Mouse (Mus musculus) hindbrain, embryonic 11.5 days (tissue): ENCODE data around the gene Sub1. TPM values are rescaled to one million over a fixed set of nuclear protein-coding genes. Genes with fewer than 3 reads are reported as not detected.

ENCODE experiments used
- ATAC-seq: fragments of 200-750 bp; cut with Nextera tagmentation; 2 replicates; pipeline ENCODE4 v1.8.0; 2017; ENCODE audit warnings: mild to moderate bottlenecking, moderate TSS enrichment, moderate library complexity; ENCODE audit not compliant: low FRiP score
- DNase-seq: peaks from one replicate; pipeline ENCODE4 v3.0.0-alpha.2; 2015; ENCODE audit warnings: low spot score
- H3K27ac ChIP-seq: fragments of 300-500 bp; sonication (generic); 2 replicates; pipeline ENCODE4 v1.5.1; 2014; ENCODE audit warnings: mild to moderate bottlenecking, low read depth, low read length
- H3K27me3 ChIP-seq: fragments of 300-500 bp; sonication (generic); 2 replicates; pipeline ENCODE4 v1.6.1; 2014; ENCODE audit warnings: mild to moderate bottlenecking, low read length, moderate library complexity, mixed read lengths; ENCODE audit not compliant: control insufficient read depth, insufficient read depth
- H3K36me3 ChIP-seq: fragments of 300-500 bp; sonication (generic); 2 replicates; pipeline ENCODE4 v1.6.1; 2014; ENCODE audit warnings: mild to moderate bottlenecking, low read length, moderate library complexity, mixed read lengths; ENCODE audit not compliant: control insufficient read depth, insufficient read depth
- H3K4me1 ChIP-seq: fragments of 300-500 bp; sonication (generic); replicated peaks from 2 replicates; pipeline ENCODE4 v1.6.1; 2014; ENCODE audit warnings: low read length, mixed read lengths; ENCODE audit not compliant: control insufficient read depth, insufficient read depth
- H3K4me2 ChIP-seq: fragments of 300-500 bp; sonication (generic); replicated peaks from 2 replicates; pipeline ENCODE4 v1.6.1; 2014; ENCODE audit warnings: mild to moderate bottlenecking, low read depth, low read length
- H3K4me3 ChIP-seq: fragments of 300-500 bp; sonication (generic); 2 replicates; pipeline ENCODE4 v1.5.1; 2014; ENCODE audit warnings: low read depth, low read length
- H3K9ac ChIP-seq: fragments of 300-500 bp; sonication (generic); 2 replicates; pipeline ENCODE4 v1.6.1; 2014; ENCODE audit warnings: low read depth, low read length
- H3K9me3 ChIP-seq: fragments of 300-500 bp; sonication (generic); 2 replicates; pipeline ENCODE4 v1.6.1; 2016; ENCODE audit warnings: low read length; ENCODE audit not compliant: control insufficient read depth
- WGBS: fragments of 180-500 bp; shearing (Covaris S2); extraction: QIAGEN DNeasy Blood & Tissue Kit; methylation state at CpG from one replicate; pipeline ENCODE4 v1.1.7; 2014; 5-methylcytosine and 5-hydroxymethylcytosine counted together
- polyA plus RNA-seq: library from polyadenylated mRNA; unstranded; fragments of >200 nt; fragmentation: Nextera tagmentation; extraction: Ambion mirVana; gene quantifications from 2 replicates; pipeline ENCODE4 v1.2.1, GENCODE M21; 2014

The Sub1 gene
- polyA plus RNA-seq, 1 experiment from 2014 or later, result 727 TPM

GRCm38 (mm10) chr15:12032512-12032911, 35.7 kb upstream of the Sub1 start:
- H3K9ac ChIP-seq, result no peak overlapping the region
- no peaks in the 10 kb centered on the region for H3K4me1 ChIP-seq
- no peak overlapping the region for H3K27ac ChIP-seq
- no peak overlapping the region for H3K4me2 ChIP-seq
- H3K36me3 ChIP-seq, result no peaks in the 10 kb centered on the region
- WGBS, result 69% methylated on average over 3 of the region's 3 CpGs
- no peaks in the 10 kb centered on the region for H3K9me3 ChIP-seq
- ATAC-seq (no peak), DNase-seq (no peak)
- no peaks in the 10 kb centered on the region for H3K27me3 ChIP-seq
- H3K4me3 ChIP-seq, result no peak overlapping the region

DNA sequence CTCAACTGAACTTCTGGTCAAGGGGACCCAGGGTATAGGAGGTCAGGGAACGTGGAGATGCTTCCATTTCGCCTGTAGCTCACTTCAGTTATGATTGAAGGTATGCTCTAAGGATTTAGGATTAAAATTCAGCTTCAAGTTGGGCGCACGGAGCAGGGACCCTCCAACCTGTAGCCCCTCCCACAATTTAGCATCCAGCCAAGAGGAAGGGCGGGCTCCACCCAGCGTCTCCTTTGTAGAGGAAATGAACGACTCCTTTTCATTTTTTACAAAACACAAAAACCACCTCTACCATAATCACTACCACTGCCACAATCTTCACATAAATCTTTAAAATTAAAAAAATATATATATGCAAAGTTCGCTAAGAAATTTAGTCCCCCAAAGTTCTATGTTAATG, 35.1 kb upstream of the Sub1 start:
- 90% methylated on average over 8 of the region's 8 CpGs for WGBS
- DNase-seq (no peak), ATAC-seq (no peak)
- Histone ChIP-seq H3K9me3 (no peaks in the 10 kb centered on the region), H3K27me3 (no peaks in the 10 kb centered on the region), H3K4me1 (no peaks in the 10 kb centered on the region), H3K27ac (no peak overlapping the region), H3K9ac (no peak overlapping the region), H3K4me3 (no peak overlapping the region), H3K36me3 (no peaks in the 10 kb centered on the region), H3K4me2 (no peak overlapping the region)

GRCm38 (mm10) chr15:12030221-12030620, 33.4 kb upstream of the Sub1 start:
- no peak for ATAC-seq
- Histone ChIP-seq H3K36me3 (no peaks in the 10 kb centered on the region), H3K27me3 (no peaks in the 10 kb centered on the region), H3K27ac (no peak overlapping the region), H3K9me3 (no peaks in the 10 kb centered on the region), H3K4me2 (no peak overlapping the region), H3K9ac (no peak overlapping the region), H3K4me1 (no peaks in the 10 kb centered on the region), H3K4me3 (no peak overlapping the region)
- WGBS, result 84% methylated on average over 4 of the region's 4 CpGs
- no peak for DNase-seq

DNA sequence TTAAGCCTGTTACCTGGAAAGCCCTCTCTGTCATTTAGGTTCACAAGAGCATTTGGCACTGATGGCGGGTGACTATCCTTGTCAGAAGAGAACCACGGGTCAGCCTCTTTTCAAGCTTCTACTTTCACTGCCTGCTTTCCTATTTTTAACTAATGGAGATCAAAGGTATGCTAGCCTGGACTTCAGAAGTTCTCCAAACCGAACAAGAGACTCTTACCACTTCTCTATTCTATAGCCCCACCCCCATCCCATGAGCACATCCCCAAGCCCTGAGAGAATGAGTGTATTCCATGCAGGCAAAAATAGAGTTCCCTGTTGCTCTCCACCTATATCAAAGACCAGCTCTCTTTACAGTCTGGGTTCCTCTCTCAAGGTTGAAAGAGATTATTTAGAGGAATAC, 31.0 kb upstream of the Sub1 start:
- ATAC-seq (no peak), DNase-seq (no peak)
- Histone ChIP-seq H3K4me2 (no peak overlapping the region), H3K9me3 (no peaks in the 10 kb centered on the region), H3K4me3 (no peak overlapping the region), H3K27ac (no peak overlapping the region), H3K9ac (no peak overlapping the region), H3K27me3 (no peaks in the 10 kb centered on the region), H3K4me1 (no peaks in the 10 kb centered on the region), H3K36me3 (no peaks in the 10 kb centered on the region)
- WGBS, result 84% methylated on average over 3 of the region's 3 CpGs

DNA sequence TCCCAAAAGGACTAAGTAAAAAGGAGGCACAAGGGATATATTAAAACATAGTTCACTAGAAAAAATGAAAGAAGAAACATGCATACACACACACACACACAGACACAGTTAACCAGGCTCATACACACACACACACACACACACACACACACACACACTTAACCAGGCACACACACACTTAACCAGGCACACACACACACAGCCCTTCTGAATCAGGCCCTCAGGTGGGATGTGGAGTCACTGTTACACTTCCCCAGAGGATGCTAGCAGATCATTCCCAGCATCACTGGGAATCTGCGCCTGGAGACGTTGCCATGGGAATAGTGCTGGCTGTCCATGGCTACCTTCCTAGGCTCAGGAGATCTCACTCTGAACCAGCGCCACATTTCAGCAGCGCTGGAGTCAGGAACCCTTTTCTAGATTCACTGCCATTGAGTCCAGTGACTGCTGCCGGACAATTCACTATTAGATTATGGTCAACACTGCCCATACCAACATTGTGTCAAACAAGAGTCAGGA, 30.2 kb upstream of the Sub1 start:
- Histone ChIP-seq H3K4me1 (no peaks in the 10 kb centered on the region), H3K36me3 (no peaks in the 10 kb centered on the region), H3K9ac (no peak overlapping the region), H3K4me3 (no peak overlapping the region), H3K4me2 (no peak overlapping the region), H3K27ac (no peak overlapping the region), H3K27me3 (no peaks in the 10 kb centered on the region), H3K9me3 (no peaks in the 10 kb centered on the region)
- DNase-seq, result no peak
- ATAC-seq, result no peak
- WGBS, result 86% methylated on average over 5 of the region's 5 CpGs

GRCm38 (mm10) chr15:12026026-12026425, 29.2 kb upstream of the Sub1 start:
- Histone ChIP-seq H3K4me3 (no peak overlapping the region), H3K36me3 (no peaks in the 10 kb centered on the region), H3K27me3 (no peaks in the 10 kb centered on the region), H3K4me1 (no peaks in the 10 kb centered on the region), H3K4me2 (no peak overlapping the region), H3K9me3 (no peaks in the 10 kb centered on the region), H3K27ac (no peak overlapping the region), H3K9ac (no peak overlapping the region)
- ATAC-seq (no peak), DNase-seq (no peak)
- WGBS, result 80% methylated on average over 5 of the region's 5 CpGs

DNA sequence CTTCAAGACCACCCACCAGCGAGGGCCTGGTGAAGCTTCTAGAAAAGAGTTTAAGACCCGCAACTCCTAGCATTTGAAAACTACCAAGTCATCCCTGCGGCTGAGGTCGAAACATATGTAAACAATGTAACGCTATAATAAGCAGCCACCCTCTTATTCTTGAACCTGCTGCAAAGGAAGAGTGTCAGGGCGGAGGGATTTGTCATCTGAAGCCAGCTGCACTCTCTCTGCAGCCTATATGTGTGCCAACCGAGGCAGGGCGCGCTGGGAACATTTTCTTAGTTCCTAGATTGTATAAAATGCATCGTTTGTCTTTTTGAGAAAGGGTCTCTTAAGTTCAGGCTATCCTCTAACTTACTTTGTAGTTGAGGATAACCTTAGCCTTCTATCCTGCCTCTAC, 28.6 kb upstream of the Sub1 start:
- ATAC-seq (no peak), DNase-seq (no peak)
- 84% methylated on average over 10 of the region's 10 CpGs for WGBS
- Histone ChIP-seq H3K4me3 (no peak overlapping the region), H3K4me1 (no peaks in the 10 kb centered on the region), H3K4me2 (no peak overlapping the region), H3K9ac (no peak overlapping the region), H3K9me3 (no peaks in the 10 kb centered on the region), H3K27me3 (no peaks in the 10 kb centered on the region), H3K36me3 (no peaks in the 10 kb centered on the region), H3K27ac (no peak overlapping the region)

DNA sequence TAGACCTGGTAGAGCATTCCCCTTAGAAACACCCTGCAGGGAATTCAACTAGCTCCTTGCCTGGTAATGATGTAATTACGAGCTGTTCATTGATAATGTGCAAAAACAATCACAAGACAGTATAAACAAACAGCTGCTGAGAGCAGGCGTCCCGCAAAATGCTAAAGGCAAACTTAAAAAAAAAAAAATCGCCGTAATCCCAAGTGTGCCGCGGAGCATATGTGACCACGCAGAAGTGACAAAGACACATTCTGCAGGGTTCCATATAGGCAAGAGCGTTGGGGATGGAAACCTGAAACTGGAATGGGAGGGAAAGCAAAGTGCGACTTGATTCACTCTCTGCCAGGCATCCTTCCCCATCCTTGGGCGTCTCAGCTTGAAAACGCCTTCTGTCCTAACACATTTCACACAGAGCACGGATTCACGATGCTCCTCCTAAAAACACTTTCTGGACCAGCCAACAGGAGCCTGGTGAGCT, 28.0 kb upstream of the Sub1 start:
- no peak for ATAC-seq
- Histone ChIP-seq H3K27ac (no peak overlapping the region), H3K9me3 (no peaks in the 10 kb centered on the region), H3K27me3 (no peaks in the 10 kb centered on the region), H3K4me3 (no peak overlapping the region), H3K9ac (no peak overlapping the region), H3K4me1 (no peaks in the 10 kb centered on the region), H3K4me2 (no peak overlapping the region), H3K36me3 (no peaks in the 10 kb centered on the region)
- 64% methylated on average over 14 of the region's 14 CpGs for WGBS
- no peak for DNase-seq

DNA sequence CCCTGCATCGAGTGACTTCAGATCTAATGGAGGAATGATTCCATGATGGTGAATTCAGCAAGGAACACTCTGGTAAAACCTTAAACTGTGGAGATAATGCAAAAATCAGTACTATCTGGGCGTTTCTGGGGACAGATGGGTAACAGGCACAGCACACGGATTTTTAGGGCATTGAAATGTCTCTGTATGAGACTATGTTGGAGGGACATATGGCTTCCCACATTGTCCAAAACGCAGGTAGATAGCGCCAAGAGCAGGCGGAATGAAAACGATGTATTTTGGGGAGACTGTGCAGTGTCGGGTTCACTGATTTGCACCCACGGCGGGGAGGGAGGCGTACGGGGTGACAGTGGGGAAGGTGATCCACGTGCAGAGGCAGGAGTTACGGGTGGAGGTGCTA, 22.7 kb upstream of the Sub1 start:
- no peak overlapping the region for H3K4me3 ChIP-seq
- H3K9ac ChIP-seq, result no peak overlapping the region
- no peak overlapping the region for H3K4me2 ChIP-seq
- H3K9me3 ChIP-seq, result no peaks in the 10 kb centered on the region
- H3K36me3 ChIP-seq, result no peaks in the 10 kb centered on the region
- H3K27ac ChIP-seq, result no peak overlapping the region
- no peaks in the 10 kb centered on the region for H3K27me3 ChIP-seq
- DNase-seq (no peak), ATAC-seq (no peak)
- 97% methylated on average over 14 of the region's 14 CpGs for WGBS
- H3K4me1 ChIP-seq, result no peaks in the 10 kb centered on the region
